Mouse (Mus musculus) intestine, embryonic 15.5 days (tissue): ENCODE data around the gene 2610301B20Rik. TPM values are rescaled to one million over a fixed set of nuclear protein-coding genes. Genes with fewer than 3 reads are reported as not detected.

ENCODE experiments used
- ATAC-seq: fragments of 200-750 bp; cut with Nextera tagmentation; 2 replicates; pipeline ENCODE4 v1.8.0; 2017; ENCODE audit warnings: moderate TSS enrichment, moderate library complexity
- H3K27ac ChIP-seq: fragments of 300-500 bp; sonication (generic); 2 replicates; pipeline ENCODE4 v1.5.1; 2015; ENCODE audit warnings: mild to moderate bottlenecking, inconsistent platforms
- H3K27me3 ChIP-seq: fragments of 300-500 bp; sonication (generic); replicated peaks from 2 replicates; pipeline ENCODE4 v1.6.1; 2015; ENCODE audit warnings: inconsistent platforms
- H3K36me3 ChIP-seq: fragments of 300-500 bp; sonication (generic); 2 replicates; pipeline ENCODE4 v1.6.1; 2015; ENCODE audit warnings: inconsistent platforms
- H3K4me1 ChIP-seq: fragments of 300-500 bp; sonication (generic); replicated peaks from 2 replicates; pipeline ENCODE4 v1.6.1; 2015; ENCODE audit warnings: inconsistent platforms
- H3K4me2 ChIP-seq: fragments of 300-500 bp; sonication (generic); replicated peaks from 2 replicates; pipeline ENCODE4 v1.6.1; 2015; ENCODE audit warnings: mild to moderate bottlenecking, inconsistent platforms
- H3K4me3 ChIP-seq: fragments of 300-500 bp; sonication (generic); replicated peaks from 2 replicates; pipeline ENCODE4 v1.5.1; 2015; ENCODE audit warnings: inconsistent platforms
- H3K9ac ChIP-seq: fragments of 300-500 bp; sonication (generic); 2 replicates; pipeline ENCODE4 v1.6.1; 2015; ENCODE audit warnings: inconsistent platforms
- H3K9me3 ChIP-seq: fragments of 300-500 bp; sonication (generic); 2 replicates; pipeline ENCODE4 v1.6.1; 2016; ENCODE audit warnings: inconsistent platforms
- whole genome bisulfite sequencing: fragments of 180-500 bp; shearing (Covaris S2); methylation state at CpG from one replicate; pipeline ENCODE4 v1.1.7; 2015; 5-methylcytosine and 5-hydroxymethylcytosine counted together
- polyA plus RNA-seq: library from polyadenylated mRNA; unstranded; fragments of >200 nt; fragmentation: Nextera tagmentation; extraction: Ambion mirVana; gene quantifications from 2 replicates; pipeline ENCODE4 v1.2.1, GENCODE M21; 2015

The 2610301B20Rik gene
- polyA plus RNA-seq, 1 experiment from 2014 or later = 21.4 TPM

DNA sequence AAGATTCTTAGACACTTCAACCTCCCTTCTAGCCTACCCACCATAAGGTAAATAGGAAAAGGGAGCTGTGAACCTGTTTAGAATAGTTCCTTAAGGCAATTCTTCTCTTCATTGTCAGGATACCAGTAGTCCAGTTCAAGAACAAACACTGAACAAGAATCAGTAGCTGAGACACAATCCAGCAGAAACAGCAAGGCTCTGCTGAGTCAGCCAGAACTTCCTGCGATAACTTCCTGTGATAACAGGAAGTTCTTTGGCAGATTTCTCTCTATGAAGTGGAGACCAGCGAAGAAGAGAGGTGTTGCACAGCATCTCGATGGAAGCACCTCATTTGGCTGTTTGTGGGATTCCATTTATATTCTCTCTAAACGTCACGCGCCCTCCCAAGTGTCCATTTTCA lies 53.9 kb downstream of the 2610301B20Rik start:
- no peak overlapping the region for H3K27ac ChIP-seq
- H3K36me3 ChIP-seq = no peaks in the 10 kb centered on the region
- H3K4me3 ChIP-seq = no peak overlapping the region
- ATAC-seq = no peak
- H3K9me3 ChIP-seq = no peaks in the 10 kb centered on the region
- H3K27me3 ChIP-seq = no peaks in the 10 kb centered on the region
- H3K4me2 ChIP-seq = no peak overlapping the region
- H3K9ac ChIP-seq = no peak overlapping the region
- peaks cover 7% of the 10 kb centered on the region; the same call in 1 of the 2 replicates for H3K4me1 ChIP-seq
- 94% methylated on average over 6 of the region's 6 CpGs for WGBS

DNA sequence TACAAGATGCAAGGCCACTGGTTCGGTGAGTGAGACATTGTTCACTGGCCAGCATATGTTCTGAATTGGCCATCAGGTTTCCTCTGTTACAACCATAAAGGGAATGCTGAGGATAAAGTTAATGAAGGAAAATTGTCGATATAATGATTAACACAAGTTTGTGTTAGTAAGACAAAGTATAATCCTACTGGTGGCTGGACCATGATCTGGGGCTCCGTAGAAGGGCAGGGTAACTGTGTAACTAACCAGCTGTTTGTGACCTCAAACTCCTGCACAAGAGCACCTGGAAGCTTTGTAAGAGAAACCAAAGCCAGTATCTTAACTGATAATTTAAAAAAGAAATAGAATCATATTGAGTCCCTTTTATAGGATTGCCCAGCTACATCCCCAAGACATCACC lies 55.4 kb downstream of the 2610301B20Rik start:
- peak; percentile 39 for ATAC-seq
- Histone ChIP-seq H3K36me3 (no peaks in the 10 kb centered on the region), H3K27ac (no peak overlapping the region), H3K4me3 (no peak overlapping the region), H3K4me1 (no peaks in the 10 kb centered on the region), H3K4me2 (no peak overlapping the region), H3K9ac (no peak overlapping the region), H3K9me3 (no peaks in the 10 kb centered on the region), H3K27me3 (no peaks in the 10 kb centered on the region)
- WGBS = 64% methylated on average over 3 of the region's 3 CpGs

DNA sequence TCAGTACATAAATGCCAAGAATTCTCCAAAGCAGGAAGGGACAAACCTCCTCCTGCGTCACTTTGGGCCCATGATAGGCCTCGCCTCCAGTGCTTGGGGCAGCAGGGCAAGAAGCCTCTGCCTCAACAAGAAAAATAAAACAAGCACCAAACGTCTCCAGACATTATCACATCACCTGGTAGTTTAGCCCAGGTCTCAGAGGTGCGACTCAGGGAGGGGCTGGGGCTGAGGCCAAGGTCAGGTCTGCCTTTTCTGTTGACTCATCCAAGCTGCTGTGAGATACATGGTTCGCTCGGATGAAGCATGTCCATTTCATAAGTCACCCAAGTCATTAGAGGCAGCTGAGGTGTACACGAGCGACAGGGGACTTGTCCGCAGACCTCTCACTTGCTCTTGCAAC lies 56.7 kb downstream of the 2610301B20Rik start:
- Histone ChIP-seq H3K27me3 (no peaks in the 10 kb centered on the region), H3K36me3 (no peaks in the 10 kb centered on the region), H3K4me2 (no peak overlapping the region), H3K27ac (no peak overlapping the region), H3K4me1 (no peaks in the 10 kb centered on the region), H3K4me3 (no peak overlapping the region), H3K9ac (no peak overlapping the region), H3K9me3 (no peaks in the 10 kb centered on the region)
- ATAC-seq = peak; percentile 55
- WGBS = 59% methylated on average over 9 of the region's 9 CpGs

DNA sequence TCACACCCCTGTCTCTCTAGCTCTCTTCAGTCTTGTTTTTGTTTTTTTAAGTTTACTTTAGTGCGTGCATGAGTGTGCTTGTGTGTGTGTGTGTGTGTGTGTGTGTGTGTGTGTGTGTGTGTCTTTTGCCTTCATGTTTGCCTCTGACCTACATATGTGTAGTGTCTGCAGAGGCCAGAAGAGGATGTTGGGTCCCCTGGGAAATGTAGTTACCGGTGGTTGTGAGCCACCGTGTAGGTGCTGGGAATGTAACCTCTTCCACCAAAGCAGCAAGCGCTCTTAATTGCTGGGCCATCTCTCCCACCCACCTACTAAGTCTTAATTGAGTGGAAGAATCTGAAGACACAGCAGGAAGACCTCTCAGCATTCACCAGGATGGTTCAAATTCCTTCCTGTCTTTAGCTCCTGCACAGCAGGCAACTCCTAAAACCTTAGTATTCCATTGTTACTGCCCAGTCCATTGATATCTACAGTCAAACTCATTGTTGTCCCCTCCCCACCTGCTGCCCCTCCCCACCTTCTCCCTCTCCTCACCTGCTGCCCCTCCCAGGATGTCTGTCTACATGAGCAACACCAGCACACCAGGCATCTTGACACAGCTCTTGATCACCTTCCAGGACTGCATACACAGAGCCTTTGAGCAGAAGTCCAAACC lies 57.9 kb downstream of the 2610301B20Rik start:
- no peak for ATAC-seq
- H3K27ac ChIP-seq = no peak overlapping the region
- no peaks in the 10 kb centered on the region for H3K27me3 ChIP-seq
- no peak overlapping the region for H3K4me2 ChIP-seq
- H3K4me3 ChIP-seq = no peak overlapping the region
- no peaks in the 10 kb centered on the region for H3K9me3 ChIP-seq
- 56% methylated on average over 4 of the region's 4 CpGs for WGBS
- no peaks in the 10 kb centered on the region for H3K4me1 ChIP-seq
- no peak overlapping the region for H3K9ac ChIP-seq
- H3K36me3 ChIP-seq = no peaks in the 10 kb centered on the region

DNA sequence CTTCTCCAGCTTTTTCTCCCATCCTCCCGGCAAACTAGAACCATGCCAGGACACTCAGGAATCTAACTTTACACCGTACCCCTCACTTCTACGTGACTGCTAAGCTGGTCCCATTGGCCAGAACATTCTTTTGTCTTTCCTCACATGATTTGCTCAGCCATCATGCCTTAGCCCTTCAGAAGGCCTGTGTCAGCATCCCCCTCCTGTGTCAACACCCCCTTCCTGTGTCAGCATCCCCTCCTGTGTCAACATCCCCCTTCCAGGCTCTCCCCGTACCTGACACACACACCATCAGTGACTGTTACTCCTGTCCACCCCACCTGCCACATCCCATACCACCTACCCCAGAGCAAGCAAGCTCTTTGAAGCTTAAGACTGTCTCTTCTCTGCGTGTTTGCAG lies 58.5 kb downstream of the 2610301B20Rik start:
- Histone ChIP-seq H3K27ac (no peak overlapping the region), H3K27me3 (no peaks in the 10 kb centered on the region), H3K36me3 (no peaks in the 10 kb centered on the region), H3K9ac (no peak overlapping the region), H3K9me3 (no peaks in the 10 kb centered on the region), H3K4me1 (no peaks in the 10 kb centered on the region), H3K4me3 (no peak overlapping the region), H3K4me2 (no peak overlapping the region)
- 77% methylated on average over 5 of the region's 5 CpGs for WGBS
- no peak for ATAC-seq

DNA sequence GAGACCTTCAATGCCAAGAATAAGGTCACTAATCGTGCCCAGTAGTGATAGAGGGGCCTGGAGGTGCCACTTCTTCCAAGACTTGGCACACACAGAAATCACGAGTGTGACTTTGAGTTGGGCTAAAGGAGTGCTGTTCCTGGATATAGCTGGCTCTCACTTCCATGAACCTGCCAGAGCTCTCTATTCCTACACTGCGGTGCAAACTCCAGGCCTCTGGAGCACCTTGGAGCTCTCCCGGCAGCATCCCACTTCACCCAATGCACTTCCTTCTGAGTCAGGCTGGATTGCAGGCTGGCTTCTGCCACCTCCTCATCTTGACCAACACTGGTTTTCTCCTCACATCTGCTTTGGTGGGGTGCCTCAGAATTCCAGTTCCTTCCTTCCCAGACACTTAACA lies 62.5 kb downstream of the 2610301B20Rik start:
- H3K9me3 ChIP-seq = no peaks in the 10 kb centered on the region
- no peak overlapping the region for H3K4me3 ChIP-seq
- H3K4me2 ChIP-seq = no peak overlapping the region
- H3K27me3 ChIP-seq = no peaks in the 10 kb centered on the region
- no peaks in the 10 kb centered on the region for H3K36me3 ChIP-seq
- 83% methylated on average over 4 of the region's 4 CpGs for WGBS
- no peaks in the 10 kb centered on the region for H3K4me1 ChIP-seq
- no peak overlapping the region for H3K27ac ChIP-seq
- H3K9ac ChIP-seq = no peak overlapping the region
- ATAC-seq = no peak
